Mouse (Mus musculus): ENCODE measurements around the gene Usp34. TPM values are rescaled to one million over a fixed set of nuclear protein-coding genes. Genes with fewer than 3 reads are reported as not detected.
A peak's percentile ranks its signal among the peaks of the same experiment; 100 is the strongest.
"Not testable (repeated sequence)": the region's sequence is repeated elsewhere in the genome, so short reads cannot be mapped to it uniquely, and the experiment has no call there.

Gene Usp34
- total RNA-seq, 2 experiments from 2014 or later: 33.1 to 36.4 TPM

DNA sequence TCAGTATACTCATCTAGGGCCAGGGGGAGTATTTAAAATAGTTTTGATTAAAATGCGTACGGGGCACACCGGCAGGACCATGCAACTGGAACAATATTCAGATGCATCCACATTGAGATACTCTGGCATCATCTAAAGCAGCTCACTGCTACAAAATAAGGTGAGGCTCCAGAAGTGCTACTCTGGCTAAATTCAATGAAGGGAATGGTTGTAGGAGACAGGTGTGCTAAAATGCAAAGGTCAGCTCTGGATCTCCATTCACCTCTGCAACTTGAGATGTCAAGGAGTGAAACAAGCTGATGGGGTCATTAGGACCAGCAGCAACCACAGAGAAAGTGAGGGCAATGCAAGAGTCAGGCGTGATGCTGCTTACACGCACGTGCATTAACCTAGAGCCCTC lies 188.5 kb downstream of the Usp34 start:
- intact Hi-C loops (cut with DNase I): loop anchor here (10.0 kb wide), 2 partner anchors 140 to 510 kb away; partner anchors contain the start of genes 0610010F05Rik, Commd1 and Gm28048

DNA sequence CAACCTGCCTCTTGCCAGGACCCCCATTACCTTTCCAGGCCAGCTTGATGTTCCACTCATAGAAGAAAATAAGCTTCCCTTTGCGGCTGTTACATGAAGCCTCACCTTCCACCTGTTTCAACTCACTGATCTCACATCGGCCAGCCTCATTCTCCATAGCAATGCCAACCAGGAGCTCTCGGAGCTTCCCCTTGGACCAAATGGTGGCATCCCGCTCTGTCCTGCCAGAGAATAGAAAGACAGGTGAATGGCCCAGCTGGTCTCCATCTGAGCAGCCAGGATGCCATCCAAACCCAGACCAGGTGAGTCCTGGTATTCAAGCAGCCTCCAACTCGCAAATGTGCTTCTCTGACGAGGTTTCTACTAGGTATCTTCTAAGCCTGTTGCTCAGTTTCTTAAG lies 190.0 kb downstream of the Usp34 start:
- intact Hi-C loops (cut with DNase I): loop anchor here (10.0 kb wide), 2 partner anchors 138 to 512 kb away; partner anchors contain the start of genes 0610010F05Rik, Commd1 and Gm28048
- no peak for DNase-seq (ENCODE audit: low spot score)

More for the DNA sequence above, 188.5 kb downstream of the Usp34 start:
- DNase-seq (ENCODE audit: low spot score): no peak

DNA sequence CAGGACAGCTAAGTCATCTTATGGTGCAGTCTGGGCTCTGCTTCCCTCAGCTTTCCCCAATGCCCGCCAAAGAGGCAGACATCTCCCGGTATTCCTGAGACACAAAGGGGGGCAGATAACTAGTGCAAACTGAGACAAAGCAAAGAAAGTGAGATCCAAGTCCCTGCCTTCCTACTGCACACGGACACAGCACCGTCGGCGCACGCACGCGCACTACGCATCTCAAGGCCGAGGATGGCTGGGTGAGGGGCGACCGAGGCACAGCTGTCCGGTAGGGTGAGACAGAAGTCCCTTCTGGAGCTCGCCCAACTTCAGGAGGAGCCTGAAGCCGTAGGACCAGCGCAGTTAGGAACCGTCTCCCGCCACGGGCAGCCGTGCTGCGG lies 190.6 kb downstream of the Usp34 start:
- intact Hi-C loops (cut with DNase I): loop anchor here (10.0 kb wide), 2 partner anchors 137 to 513 kb away; partner anchors contain the start of genes 0610010F05Rik, Commd1 and Gm28048
- DNase-seq (ENCODE audit: low spot score): no peak

DNA sequence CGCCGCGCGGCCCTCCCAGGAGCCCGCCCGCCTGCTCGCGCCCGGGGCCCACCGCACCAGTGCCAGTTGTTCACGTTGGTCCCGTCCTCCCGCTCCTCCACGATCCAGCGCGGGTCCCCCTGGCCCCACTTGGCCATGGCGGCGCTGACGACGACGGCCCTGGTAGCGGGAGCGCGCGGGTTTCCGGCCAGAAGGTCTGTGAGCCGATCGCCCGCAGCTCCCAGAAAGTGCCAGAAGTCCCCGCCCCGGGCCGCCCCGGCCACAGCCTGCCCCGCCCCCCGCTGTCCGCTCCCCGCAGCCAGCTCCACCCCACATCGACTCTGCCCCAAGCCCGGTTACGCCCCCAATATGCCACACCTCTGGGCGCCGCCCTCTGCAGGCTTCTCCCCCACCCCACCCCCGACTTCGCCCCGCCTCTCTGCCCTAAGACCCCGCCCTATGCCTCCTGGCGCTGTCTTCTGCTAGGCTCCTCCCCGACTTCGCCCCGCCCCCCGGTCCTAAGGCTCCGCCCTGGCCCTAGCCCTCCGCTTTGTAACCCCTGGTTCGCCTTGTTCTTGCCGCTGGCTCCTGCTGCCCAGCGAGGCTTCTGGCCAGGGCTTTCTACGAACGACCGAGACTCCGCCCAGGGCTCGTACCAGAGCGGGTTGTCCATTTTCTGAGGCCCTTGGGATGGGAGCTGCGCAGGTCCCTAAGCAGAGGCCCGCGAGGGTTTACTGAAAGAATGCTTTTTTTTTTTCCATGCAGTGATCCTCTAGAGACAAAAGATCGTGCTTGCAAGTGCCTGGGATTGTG lies 191.2 kb downstream of the Usp34 start, which contains the start of gene Ahsa2:
Ahsa2 (minus strand) TSS at position 313 of the 792 bp plus-strand sequence.
- peak; percentile 90 for DNase-seq (ENCODE audit: low spot score)
- intact Hi-C loops (cut with DNase I): loop anchor here (10.0 kb wide), 2 partner anchors 137 to 513 kb away; partner anchors contain the start of genes 0610010F05Rik, Commd1 and Gm28048

DNA sequence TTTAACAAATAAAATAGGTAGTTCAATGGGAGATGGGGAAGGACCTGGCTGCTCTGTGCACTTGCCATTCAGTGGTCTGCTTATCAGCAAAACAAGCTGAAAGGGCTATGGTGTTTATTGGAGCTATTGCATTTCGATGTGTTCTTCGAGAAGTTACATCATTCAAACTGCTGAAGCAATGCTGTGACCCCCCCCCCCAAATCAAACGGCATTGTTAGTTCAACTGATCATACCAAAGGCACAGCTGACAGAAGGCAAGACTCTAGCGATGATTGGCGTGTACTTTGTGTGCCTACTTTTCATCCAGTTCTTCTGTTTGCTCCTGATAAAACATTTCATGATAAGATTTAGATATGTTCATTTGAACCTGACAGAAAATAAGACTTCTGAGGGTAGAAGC lies 191.9 kb downstream of the Usp34 start:
- intact Hi-C loops (cut with DNase I): loop anchor here (10.0 kb wide), 2 partner anchors 136 to 514 kb away; partner anchors contain the start of genes 0610010F05Rik, Commd1 and Gm28048
- no peak for DNase-seq (ENCODE audit: low spot score)

DNA sequence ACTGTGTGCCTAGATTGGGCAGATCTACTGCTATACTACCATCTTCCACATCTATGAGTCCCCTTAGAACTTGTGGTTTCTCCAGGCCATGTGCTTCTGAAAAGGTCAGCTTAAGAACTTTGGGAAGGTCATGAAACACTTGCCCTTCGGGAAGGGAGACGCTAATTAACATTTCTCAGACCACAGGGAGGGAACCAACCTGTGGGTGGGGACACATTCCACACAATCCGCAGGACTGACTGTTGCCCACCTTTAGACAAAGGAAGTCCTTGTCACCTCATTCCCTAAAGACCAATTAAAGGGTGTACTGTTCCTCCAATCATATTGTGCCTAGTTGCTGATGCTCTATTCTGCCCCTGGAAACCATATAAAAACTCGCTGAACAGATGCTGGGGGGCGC lies 198.1 kb downstream of the Usp34 start:
- intact Hi-C loops (cut with DNase I); DNase-seq (ENCODE audit: low spot score): not testable (repeated sequence)

DNA sequence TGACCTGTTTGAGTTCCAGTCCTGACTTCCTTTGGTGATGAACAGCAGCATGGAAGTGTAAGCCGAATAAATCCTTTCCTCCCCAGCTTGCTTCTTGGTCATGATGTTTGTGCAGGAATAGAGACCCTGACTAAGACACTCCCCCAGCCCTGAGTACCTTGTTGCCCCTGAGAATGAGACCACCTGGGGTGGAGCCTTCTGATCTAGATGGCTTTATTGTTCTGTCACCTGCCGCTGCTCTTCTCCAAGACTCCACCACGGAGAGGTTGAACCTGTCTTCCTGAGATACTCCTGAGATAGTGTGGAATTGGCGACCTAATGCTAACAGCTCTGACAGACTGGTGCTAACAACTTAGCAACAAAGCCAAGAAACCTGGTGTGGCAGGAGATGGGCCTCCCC lies 208.1 kb downstream of the Usp34 start:
- DNase-seq (ENCODE audit: low spot score); intact Hi-C loops (cut with DNase I): not testable (repeated sequence)

DNA sequence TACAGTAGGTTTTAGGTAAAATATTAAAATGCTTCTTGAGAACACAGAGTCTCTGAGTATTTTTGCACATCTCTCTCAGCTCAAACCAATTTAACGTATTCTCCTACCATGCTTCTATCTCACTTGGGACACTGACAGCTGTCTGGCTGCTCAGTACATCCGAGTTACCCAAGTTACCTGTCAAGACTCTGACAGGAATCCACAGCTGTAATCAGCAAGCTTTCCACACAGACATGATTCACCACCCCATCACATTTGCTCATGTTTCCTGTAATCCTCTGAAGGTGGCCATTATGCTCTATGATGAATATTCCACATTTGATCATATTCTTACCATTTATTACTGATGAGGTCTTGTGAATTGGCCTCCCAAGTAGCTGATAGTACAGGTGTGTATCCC lies 208.6 kb downstream of the Usp34 start:
- intact Hi-C loops (cut with DNase I): no loop called here
- no peak for DNase-seq (ENCODE audit: low spot score)

DNA sequence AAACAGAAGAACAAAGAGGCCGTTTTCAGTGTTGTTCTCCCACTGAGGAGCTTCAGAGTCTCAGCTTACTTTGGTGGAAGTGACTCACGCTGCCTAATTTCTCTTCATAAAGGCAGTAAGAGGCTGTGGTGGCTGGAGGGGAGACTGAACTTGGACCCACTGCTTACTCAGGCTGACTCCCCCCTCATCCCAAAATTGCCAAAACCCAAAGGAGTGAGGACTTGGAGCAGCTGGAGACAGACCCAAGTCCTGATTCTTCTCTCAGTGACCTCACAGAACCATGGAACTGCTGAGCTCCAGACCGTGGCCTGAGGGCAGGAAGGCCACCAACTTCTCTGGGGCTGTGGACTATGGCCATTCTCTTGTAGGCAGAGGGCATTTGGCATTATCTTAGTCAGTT lies 212.3 kb downstream of the Usp34 start:
- DNase-seq (ENCODE audit: low spot score): no peak
- intact Hi-C loops (cut with DNase I): no loop called here

DNA sequence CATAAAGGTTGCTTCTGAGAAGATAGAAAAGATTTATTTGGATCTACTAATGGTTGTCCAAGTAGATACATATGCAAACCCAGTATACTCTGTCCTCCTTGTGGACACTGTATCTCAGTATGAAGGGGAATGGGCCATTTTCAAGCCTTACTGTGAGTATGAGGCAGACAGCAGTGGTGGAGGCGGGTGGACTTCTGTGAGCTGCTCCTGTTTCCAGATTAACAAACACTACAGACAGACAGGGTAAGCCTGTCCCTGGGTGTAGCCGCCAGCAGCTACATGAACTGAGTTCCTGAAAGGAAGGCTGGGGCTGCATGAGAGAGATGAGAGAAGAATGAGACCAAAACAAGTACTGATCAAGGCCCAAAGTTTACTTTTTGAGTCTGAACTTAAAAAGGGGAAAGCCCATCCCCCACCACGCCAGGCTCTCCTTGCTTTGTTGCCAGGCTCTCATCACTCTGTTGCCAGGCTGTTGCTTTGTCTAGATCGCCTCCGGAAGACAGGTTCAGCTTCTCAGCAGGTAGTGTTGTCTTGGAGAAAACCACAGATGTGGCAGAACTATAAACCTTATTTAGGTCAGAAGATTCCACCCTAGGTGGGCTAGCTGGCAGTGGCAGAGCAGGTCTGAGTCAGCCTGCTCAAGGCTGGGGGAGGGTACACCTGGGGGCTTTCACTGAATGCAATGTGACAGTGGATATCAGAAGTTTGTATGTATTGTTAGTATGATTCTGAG lies 213.9 kb downstream of the Usp34 start, which contains the start of gene 1700093K21Rik:
1700093K21Rik (minus strand) TSS at position 683 of the 733 bp plus-strand sequence.
- DNase-seq (ENCODE audit: low spot score): no peak
- intact Hi-C loops (cut with DNase I): no loop called here

DNA sequence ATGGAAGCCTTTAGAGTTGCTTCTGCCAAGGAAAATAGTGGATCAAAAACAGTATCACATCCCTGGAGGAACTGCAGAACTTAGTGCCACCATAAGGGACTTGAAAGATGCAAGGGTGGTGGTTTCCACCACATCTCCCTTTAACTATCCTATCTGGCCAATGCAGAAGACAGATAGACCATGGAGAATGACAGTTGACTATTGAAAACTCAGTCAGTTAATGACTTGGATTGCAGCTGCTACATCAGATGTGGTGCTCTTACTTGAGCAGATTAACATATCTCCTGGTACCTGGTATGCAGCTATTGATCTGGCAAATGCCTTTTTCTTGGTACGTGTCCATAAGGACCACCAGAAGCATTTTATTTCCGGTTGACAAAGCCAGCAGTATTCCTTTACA lies 230.8 kb downstream of the Usp34 start:
- intact Hi-C loops (cut with DNase I): no loop called here
- no peak for DNase-seq (ENCODE audit: low spot score)

Small RNAs within 50 kb of the gene (microRNA-seq; reads per million reads assigned to microRNA genes)
- not detected for gene Gm47279

Other genes starting within 250 kb of the Usp34 start
- 10 to 100 TPM; 33.9 to 44.3 TPM for gene Xpo1, start 50.9 kb upstream of the Usp34 start, total RNA-seq (2021)
- gene Ahsa2, start 191.1 kb downstream of the Usp34 start, total RNA-seq (2021): 10 to 100 TPM; 44.9 to 59.3 TPM
- gene 1700093K21Rik, start 214.3 kb downstream of the Usp34 start, total RNA-seq (2021): not detected